Mouse (Mus musculus): ENCODE data around the gene Eif3c. TPM values are rescaled to one million over a fixed set of nuclear protein-coding genes. Genes with fewer than 3 reads are reported as not detected.
A peak's percentile ranks its signal among the peaks of the same experiment; 100 is the strongest.

The Eif3c gene
- total and polyA plus RNA-seq, 3 experiments = 233 to 819 (median 404) TPM

GRCm38 (mm10) chr7:126583251-126583709, 17.1 kb upstream of the Eif3c start (continued):
- TF ChIP-seq POLR2AphosphoS5 (IDR thresholded peaks at IDR 0.05; ENCODE audit: borderline replicate concordance, low read depth, low read length) = no peak
- TF ChIP-seq NRF1 (IDR thresholded peaks at IDR 0.05; ENCODE audit: insufficient read depth, low read depth, low read length, poor library complexity, severe bottlenecking) = peak; percentile 33; the same call in 1 of the 2 replicates
- TF ChIP-seq MAX (IDR thresholded peaks at IDR 0.05; ENCODE audit: low read length) = peak; percentile 96
- 0 out of 2 replicates have a peak, but pooled peaks have one; percentile 13 for TF ChIP-seq TCF12 (IDR thresholded peaks at IDR 0.05; ENCODE audit: low read depth, low read length)
- TF ChIP-seq CHD1 (IDR thresholded peaks at IDR 0.05; ENCODE audit: low read depth, low read length) = 0 out of 2 replicates have a peak, but pooled peaks have one; percentile 6
- no peak for TF ChIP-seq POLR2AphosphoS2 (IDR thresholded peaks at IDR 0.05; ENCODE audit: low read length)
- no peak for TF ChIP-seq ZC3H11A (IDR thresholded peaks at IDR 0.05; ENCODE audit: low read depth, low read length)
- no peak; the same call in 1 of the 2 replicates for TF ChIP-seq KAT2A (conservative IDR thresholded peaks at IDR 0.05; ENCODE audit: low read depth, low read length)
- TF ChIP-seq JUND (IDR thresholded peaks at IDR 0.05; ENCODE audit: low read depth, low read length) = no peak
- TF ChIP-seq BHLHE40 (IDR thresholded peaks at IDR 0.05; ENCODE audit: borderline replicate concordance, low read depth, low read length) = peak; percentile 92
- no peak for TF ChIP-seq ZKSCAN1 (IDR thresholded peaks at IDR 0.05; ENCODE audit: low read depth, low read length)
- TF ChIP-seq TAL1 (IDR thresholded peaks at IDR 0.05; ENCODE audit: low read length) = no peak

GRCm38 (mm10) chr7:126582759-126583158, 16.5 kb upstream of the Eif3c start:
- TF ChIP-seq BHLHE40 (IDR thresholded peaks at IDR 0.05; ENCODE audit: borderline replicate concordance, low read depth, low read length) (no peak), CHD1 (IDR thresholded peaks at IDR 0.05; ENCODE audit: low read depth, low read length) (0 out of 2 replicates have a peak, but pooled peaks have one; percentile 62), ZC3H11A (IDR thresholded peaks at IDR 0.05; ENCODE audit: low read depth, low read length) (no peak), ELF1 (IDR thresholded peaks at IDR 0.05; ENCODE audit: low read depth, low read length) (no peak)
- Histone ChIP-seq H3K4me3 (ENCODE audit: control insufficient read depth in 1 of 2, insufficient read depth in 1 of 2, low read depth in 2 of 2, low read length in 2 of 2) (peak overlapping the region; percentile 48 to 82), H3K36me3 (ENCODE audit: control insufficient read depth in 1 of 2, insufficient read depth in 2 of 2, low read length in 2 of 2) (peaks cover 0 to 20% of the 10 kb centered on the region in 2 experiments; a peak in 2 of 4 replicates), H3K4me1 (ENCODE audit: control insufficient read depth in 1 of 2, insufficient read depth in 2 of 2, low read length in 2 of 2) (peaks cover 7 to 34% of the 10 kb centered on the region in 2 experiments), H3K27me3 (ENCODE audit: control insufficient read depth in 1 of 2, insufficient read depth in 2 of 2, low read length in 2 of 2) (no peaks in the 10 kb centered on the region), H3K79me2 (ENCODE audit: control insufficient read depth, insufficient read depth, low read length, poor library complexity) (peaks cover 3% of the 10 kb centered on the region; the same call in 1 of the 2 replicates), H3K9me3 (replicated peaks; ENCODE audit: insufficient read depth, low read length) (no peaks in the 10 kb centered on the region), H3K9ac (ENCODE audit: control insufficient read depth, low read depth, low read length, poor library complexity, severe bottlenecking) (peak overlapping the region; percentile 74), H3K27ac (ENCODE audit: control insufficient read depth, low read depth, low read length) (peak overlapping the region; percentile 33; the same call in 1 of the 2 replicates)
- DNase-seq (ENCODE audit: low read depth, low spot score) = no peak

- Histone ChIP-seq H3K27ac (ENCODE audit: control insufficient read depth, low read depth, low read length) (peak overlapping the region; percentile 36; the same call in 1 of the 2 replicates), H3K79me2 (ENCODE audit: control insufficient read depth, insufficient read depth, low read length, poor library complexity) (peaks cover 3% of the 10 kb centered on the region; the same call in 1 of the 2 replicates), H3K36me3 (ENCODE audit: control insufficient read depth in 1 of 2, insufficient read depth in 2 of 2, low read length in 2 of 2) (peaks cover 0 to 20% of the 10 kb centered on the region in 2 experiments; a peak in 2 of 4 replicates), H3K4me1 (ENCODE audit: control insufficient read depth in 1 of 2, insufficient read depth in 2 of 2, low read length in 2 of 2) (peaks cover 7 to 34% of the 10 kb centered on the region in 2 experiments), H3K27me3 (ENCODE audit: control insufficient read depth in 1 of 2, insufficient read depth in 2 of 2, low read length in 2 of 2) (no peaks in the 10 kb centered on the region), H3K9ac (ENCODE audit: control insufficient read depth, low read depth, low read length, poor library complexity, severe bottlenecking) (no peak overlapping the region), H3K4me3 (ENCODE audit: control insufficient read depth in 1 of 2, insufficient read depth in 1 of 2, low read depth in 2 of 2, low read length in 2 of 2) (peak overlapping the region in 1 of 2 experiments; percentile 13; a peak in 1 of 4 replicates), H3K9me3 (replicated peaks; ENCODE audit: insufficient read depth, low read length) (no peaks in the 10 kb centered on the region)
- peak; percentile 68 for DNase-seq (ENCODE audit: low read depth, low spot score)
- TF ChIP-seq SIN3A (IDR thresholded peaks at IDR 0.05; ENCODE audit: low read length) = peak; percentile 37; the same call in 1 of the 2 replicates
- no peak for TF ChIP-seq POLR2A (IDR thresholded peaks at IDR 0.05; ENCODE audit: control insufficient read depth in 1 of 2, insufficient read depth in 1 of 2, low read depth in 1 of 2, low read length in 2 of 2, poor library complexity in 1 of 2)
- no peak for TF ChIP-seq SMC3 (IDR thresholded peaks at IDR 0.05; ENCODE audit: low read depth, low read length)
- no peak for TF ChIP-seq MAFK (IDR thresholded peaks at IDR 0.05; ENCODE audit: borderline replicate concordance, low read depth, low read length)
- no peak for TF ChIP-seq NRF1 (IDR thresholded peaks at IDR 0.05; ENCODE audit: insufficient read depth, low read depth, low read length, poor library complexity, severe bottlenecking)
- TF ChIP-seq USF1 (IDR thresholded peaks at IDR 0.05; ENCODE audit: low read depth, low read length) = no peak
- no peak for TF ChIP-seq POLR2AphosphoS2 (IDR thresholded peaks at IDR 0.05; ENCODE audit: low read length)
- no peak for TF ChIP-seq E2F4 (IDR thresholded peaks at IDR 0.05; ENCODE audit: borderline replicate concordance, low read depth, low read length)
- TF ChIP-seq ZC3H11A (IDR thresholded peaks at IDR 0.05; ENCODE audit: low read depth, low read length) = no peak
- no peak for TF ChIP-seq MAZ (IDR thresholded peaks at IDR 0.05; ENCODE audit: low read depth, low read length)
- TF ChIP-seq MYB (IDR thresholded peaks at IDR 0.05; ENCODE audit: low read depth, low read length) = no peak
- TF ChIP-seq ELF1 (IDR thresholded peaks at IDR 0.05; ENCODE audit: low read depth, low read length) = no peak
- no peak for TF ChIP-seq GABPA (IDR thresholded peaks at IDR 0.05; ENCODE audit: low read depth, low read length)
- peak; percentile 92 for TF ChIP-seq ZNF384 (IDR thresholded peaks at IDR 0.05; ENCODE audit: low read depth, low read length)
- TF ChIP-seq KAT2A (conservative IDR thresholded peaks at IDR 0.05; ENCODE audit: low read depth, low read length) = no peak
- no peak for TF ChIP-seq BHLHE40 (IDR thresholded peaks at IDR 0.05; ENCODE audit: borderline replicate concordance, low read depth, low read length)
- no peak for TF ChIP-seq TBP (IDR thresholded peaks at IDR 0.05; ENCODE audit: low read depth, low read length)
- no peak for TF ChIP-seq CHD2 (IDR thresholded peaks at IDR 0.05; ENCODE audit: low read length)
- TF ChIP-seq ETS1 (IDR thresholded peaks at IDR 0.05; ENCODE audit: low read depth, low read length) = peak; percentile 37; the same call in 1 of the 2 replicates
- TF ChIP-seq JUND (IDR thresholded peaks at IDR 0.05; ENCODE audit: low read depth, low read length) = no peak
- TF ChIP-seq TAL1 (IDR thresholded peaks at IDR 0.05; ENCODE audit: low read length) = no peak
- no peak for TF ChIP-seq ZKSCAN1 (IDR thresholded peaks at IDR 0.05; ENCODE audit: low read depth, low read length)
These were observed 15.4 kb upstream of the Eif3c start for GRCm38 (mm10) chr7:126581661-126582060.

Measured in MEL (cell line).